Mouse (Mus musculus) lung, postnatal 0 days (tissue): ENCODE measurements around the gene Hs6st2. TPM values are rescaled to one million over a fixed set of nuclear protein-coding genes. Genes with fewer than 3 reads are reported as not detected.

Experiments used
- ATAC-seq: fragments of 200-750 bp; cut with Nextera tagmentation; 2 replicates; pipeline ENCODE4 v1.8.0; 2017; ENCODE audit warnings: moderate library complexity
- DNase-seq: peaks from one replicate; pipeline ENCODE4 v3.0.0-alpha.2; 2016; ENCODE audit warnings: low spot score
- H3K27ac ChIP-seq: fragments of 300-500 bp; sonication (generic); 2 replicates; pipeline ENCODE4 v1.5.1; 2014; ENCODE audit warnings: antibody characterized with exemption, mild to moderate bottlenecking, low read length, mixed read lengths
- H3K27me3 ChIP-seq: fragments of 300-500 bp; sonication (generic); replicated peaks from 2 replicates; pipeline ENCODE4 v1.6.1; 2014; ENCODE audit warnings: low read length, mixed read lengths; ENCODE audit not compliant: insufficient read depth
- H3K36me3 ChIP-seq: fragments of 300-500 bp; sonication (generic); 2 replicates; pipeline ENCODE4 v1.6.1; 2014; ENCODE audit warnings: low read length, mixed read lengths; ENCODE audit not compliant: insufficient read depth
- H3K4me1 ChIP-seq: fragments of 300-500 bp; sonication (generic); 2 replicates; pipeline ENCODE4 v1.6.1; 2014; ENCODE audit warnings: antibody characterized with exemption, low read depth, low read length, mixed read lengths; ENCODE audit not compliant: insufficient read depth
- H3K4me2 ChIP-seq: fragments of 300-500 bp; sonication (generic); replicated peaks from 2 replicates; pipeline ENCODE4 v1.6.1; 2014; ENCODE audit warnings: low read depth, mild to moderate bottlenecking, low read length, moderate library complexity, mixed read lengths
- H3K4me3 ChIP-seq: fragments of 300-500 bp; sonication (generic); 2 replicates; pipeline ENCODE4 v1.5.1; 2014; ENCODE audit warnings: low read depth, low read length
- H3K9ac ChIP-seq: fragments of 300-500 bp; sonication (generic); replicated peaks from 2 replicates; pipeline ENCODE4 v1.6.1; 2014; ENCODE audit warnings: low read depth, mild to moderate bottlenecking
- H3K9me3 ChIP-seq: fragments of 300-500 bp; sonication (generic); 2 replicates; pipeline ENCODE4 v1.6.1; 2016; ENCODE audit warnings: low read length, mixed read lengths
- CTCF ChIP-seq: IDR thresholded peaks from 2 replicates; pipeline ENCODE4 v1.5.1; 2016; ENCODE audit warnings: antibody characterized with exemption, mild to moderate bottlenecking
- EP300 ChIP-seq: IDR thresholded peaks from 2 replicates; pipeline ENCODE4 v1.6.1; 2016; ENCODE audit warnings: antibody characterized with exemption, mild to moderate bottlenecking, control low read depth
- WGBS: fragments of 180-500 bp; shearing (Covaris S2); extraction: QIAGEN DNeasy Blood & Tissue Kit; methylation state at CpG from one replicate; pipeline ENCODE4 v1.1.7; 2014; 5-methylcytosine and 5-hydroxymethylcytosine counted together
- polyA plus RNA-seq: library from polyadenylated mRNA; unstranded; fragments of >200 nt; fragmentation: Nextera tagmentation; extraction: Ambion mirVana; gene quantifications from 2 replicates; pipeline ENCODE4 v1.2.1, GENCODE M21; 2015

Gene Hs6st2
- polyA plus RNA-seq, 1 experiment from 2014 or later, result 2.0 TPM

DNA sequence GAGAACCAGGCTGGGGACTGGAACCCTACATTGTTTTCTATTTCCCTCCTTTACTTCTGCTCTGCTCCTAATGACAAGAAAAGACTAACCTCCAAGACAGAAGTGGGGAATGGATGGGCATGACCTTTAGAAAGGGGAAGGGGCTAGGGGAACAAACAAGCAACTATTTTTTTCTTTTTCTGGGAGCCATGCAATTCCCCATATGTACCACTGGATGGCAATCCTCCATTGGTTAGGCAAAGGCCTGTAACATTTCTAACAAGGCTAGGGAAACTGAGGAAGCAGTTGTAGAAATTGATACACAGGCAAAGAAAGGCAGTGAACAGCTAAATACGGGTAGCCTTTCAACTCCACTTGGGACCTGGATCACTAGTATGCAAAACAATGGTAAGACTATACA, 183.8 kb downstream of the Hs6st2 start:
- H3K4me1 ChIP-seq, result no peaks in the 10 kb centered on the region
- no peaks in the 10 kb centered on the region for H3K36me3 ChIP-seq
- no peak overlapping the region for H3K27ac ChIP-seq
- WGBS, result 53% methylated on average over 1 of the region's 1 CpGs
- no peak overlapping the region for H3K9ac ChIP-seq
- no peak overlapping the region for H3K4me2 ChIP-seq
- H3K9me3 ChIP-seq, result no peaks in the 10 kb centered on the region
- DNase-seq, result no peak
- no peaks in the 10 kb centered on the region for H3K27me3 ChIP-seq
- no peak overlapping the region for H3K4me3 ChIP-seq
- no peak for ATAC-seq
- TF ChIP-seq CTCF, result peak; percentile 59
- no peak for TF ChIP-seq EP300

DNA sequence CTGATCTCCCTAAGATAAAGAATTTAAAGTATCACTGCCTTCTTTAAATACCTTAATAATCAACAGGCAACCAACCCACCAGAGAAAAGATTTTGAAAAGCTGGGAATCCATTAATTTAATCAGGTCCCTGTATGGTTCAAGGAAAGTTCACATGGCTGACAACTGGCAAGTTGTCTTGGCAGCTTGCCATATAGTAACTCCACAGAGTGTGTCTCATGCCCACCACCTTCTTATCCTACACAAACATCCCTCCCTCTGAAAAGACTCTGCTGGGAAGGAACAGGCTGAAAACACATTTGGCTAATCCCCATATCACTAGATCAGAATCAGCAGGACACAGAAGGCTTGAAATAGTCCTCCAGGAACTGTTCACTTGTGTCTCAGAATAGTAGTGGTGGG, 193.3 kb downstream of the Hs6st2 start:
- TF ChIP-seq CTCF (no peak), EP300 (no peak)
- Histone ChIP-seq H3K4me2 (no peak overlapping the region), H3K27ac (no peak overlapping the region), H3K4me1 (no peaks in the 10 kb centered on the region), H3K36me3 (no peaks in the 10 kb centered on the region), H3K9me3 (no peaks in the 10 kb centered on the region), H3K4me3 (no peak overlapping the region), H3K9ac (no peak overlapping the region), H3K27me3 (no peaks in the 10 kb centered on the region)
- ATAC-seq (no peak), DNase-seq (no peak)

DNA sequence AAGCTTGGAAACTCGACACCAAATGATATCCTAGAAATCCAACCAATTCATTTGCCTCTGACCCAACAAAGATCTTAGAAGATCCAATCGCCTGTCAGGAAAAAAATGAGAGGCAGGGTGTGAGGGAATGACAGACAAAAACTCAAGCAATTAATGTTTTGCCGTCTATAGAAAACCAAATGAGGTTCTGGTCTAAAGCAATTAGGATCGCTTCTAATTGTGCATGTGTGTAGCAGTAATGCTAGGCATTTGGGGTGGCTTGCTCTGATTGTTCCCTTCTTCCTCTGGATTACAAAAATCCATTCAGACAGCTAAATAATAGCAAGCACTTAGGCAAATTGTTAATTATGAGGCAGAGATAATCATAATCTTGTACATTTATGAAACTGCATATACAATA, 212.2 kb downstream of the Hs6st2 start:
- no peaks in the 10 kb centered on the region for H3K4me1 ChIP-seq
- H3K36me3 ChIP-seq, result no peaks in the 10 kb centered on the region
- H3K4me2 ChIP-seq, result no peak overlapping the region
- TF ChIP-seq EP300 (no peak), CTCF (no peak)
- no peak for ATAC-seq
- WGBS, result 81% methylated on average over 4 of the region's 4 CpGs
- DNase-seq, result no peak
- no peak overlapping the region for H3K4me3 ChIP-seq
- no peak overlapping the region for H3K9ac ChIP-seq
- H3K27me3 ChIP-seq, result no peaks in the 10 kb centered on the region
- no peaks in the 10 kb centered on the region for H3K9me3 ChIP-seq
- H3K27ac ChIP-seq, result no peak overlapping the region

DNA sequence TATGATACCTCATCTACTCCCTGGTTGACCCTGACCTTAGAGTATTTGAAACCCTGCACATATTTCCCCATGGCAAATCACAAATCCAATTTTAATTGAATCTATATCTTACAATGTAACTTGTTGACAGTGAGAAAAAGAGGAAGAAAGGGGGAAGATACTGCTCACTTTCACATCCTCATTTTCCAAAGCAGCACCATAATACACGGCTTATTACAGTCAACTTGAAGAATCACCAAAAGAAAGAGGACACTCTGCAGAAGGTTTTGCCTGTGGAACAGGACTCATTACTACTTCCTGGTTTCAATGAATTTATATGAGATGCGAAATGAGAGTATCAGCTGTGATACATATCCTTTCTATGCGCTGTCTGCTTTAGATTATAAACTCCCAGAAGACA, 220.2 kb downstream of the Hs6st2 start:
- ATAC-seq, result no peak
- DNase-seq, result no peak
- Histone ChIP-seq H3K36me3 (no peaks in the 10 kb centered on the region), H3K4me1 (no peaks in the 10 kb centered on the region), H3K9ac (no peak overlapping the region), H3K4me3 (no peak overlapping the region), H3K9me3 (no peaks in the 10 kb centered on the region), H3K27ac (no peak overlapping the region), H3K27me3 (no peaks in the 10 kb centered on the region), H3K4me2 (no peak overlapping the region)
- TF ChIP-seq CTCF (no peak), EP300 (no peak)
- WGBS, result 82% methylated on average over 3 of the region's 3 CpGs

DNA sequence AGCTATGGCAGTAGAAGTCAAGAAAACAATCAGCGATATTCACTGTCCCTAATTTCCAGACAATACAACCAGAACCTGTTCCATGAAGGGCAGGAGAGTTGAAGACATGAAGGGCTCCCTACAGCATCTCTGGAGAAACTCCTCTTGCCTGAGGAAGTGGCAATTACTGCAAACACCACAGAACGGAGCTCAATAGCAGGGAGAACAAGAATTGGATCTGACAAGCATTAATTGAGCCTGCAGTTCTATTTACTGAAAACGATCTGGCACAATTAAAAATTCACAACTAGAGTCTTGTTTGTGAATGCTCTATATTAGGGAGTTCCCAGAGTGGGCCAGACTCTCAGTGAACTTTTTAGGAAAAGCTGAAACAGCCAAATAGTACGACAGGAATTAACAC, 238.3 kb downstream of the Hs6st2 start:
- Histone ChIP-seq H3K4me3 (no peak overlapping the region), H3K4me1 (no peaks in the 10 kb centered on the region), H3K9me3 (no peaks in the 10 kb centered on the region), H3K27ac (no peak overlapping the region), H3K4me2 (no peak overlapping the region), H3K36me3 (no peaks in the 10 kb centered on the region), H3K27me3 (no peaks in the 10 kb centered on the region), H3K9ac (no peak overlapping the region)
- DNase-seq (no peak), ATAC-seq (no peak)
- TF ChIP-seq CTCF (no peak), EP300 (no peak)
- 73% methylated on average over 4 of the region's 4 CpGs for WGBS

DNA sequence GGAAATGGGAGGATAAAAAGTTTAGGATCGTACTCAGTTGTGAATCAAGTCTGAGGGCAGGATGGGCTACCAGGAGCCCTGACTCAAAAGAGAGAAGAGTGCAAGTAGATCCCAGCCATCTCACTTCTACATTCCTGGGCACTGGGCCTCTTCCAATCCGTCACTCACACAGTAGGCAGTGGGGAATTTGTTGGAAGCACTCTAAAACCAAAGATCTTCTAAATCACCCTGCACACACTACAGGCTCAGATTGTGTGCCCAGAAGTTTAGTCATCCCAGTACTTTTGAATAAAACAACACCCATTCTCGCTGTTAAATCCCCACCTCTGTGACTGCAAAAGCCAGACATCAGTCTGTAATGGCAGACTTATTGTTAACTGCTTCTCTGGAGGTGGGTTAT, 249.9 kb downstream of the Hs6st2 start:
- no peaks in the 10 kb centered on the region for H3K27me3 ChIP-seq
- no peak for DNase-seq
- H3K4me1 ChIP-seq, result no peaks in the 10 kb centered on the region
- H3K4me2 ChIP-seq, result no peak overlapping the region
- H3K4me3 ChIP-seq, result no peak overlapping the region
- no peak overlapping the region for H3K27ac ChIP-seq
- no peak for ATAC-seq
- TF ChIP-seq EP300, result no peak
- TF ChIP-seq CTCF, result no peak
- no peak overlapping the region for H3K9ac ChIP-seq
- H3K9me3 ChIP-seq, result no peaks in the 10 kb centered on the region
- WGBS, result 69% methylated on average over 3 of the region's 3 CpGs
- H3K36me3 ChIP-seq, result no peaks in the 10 kb centered on the region

DNA sequence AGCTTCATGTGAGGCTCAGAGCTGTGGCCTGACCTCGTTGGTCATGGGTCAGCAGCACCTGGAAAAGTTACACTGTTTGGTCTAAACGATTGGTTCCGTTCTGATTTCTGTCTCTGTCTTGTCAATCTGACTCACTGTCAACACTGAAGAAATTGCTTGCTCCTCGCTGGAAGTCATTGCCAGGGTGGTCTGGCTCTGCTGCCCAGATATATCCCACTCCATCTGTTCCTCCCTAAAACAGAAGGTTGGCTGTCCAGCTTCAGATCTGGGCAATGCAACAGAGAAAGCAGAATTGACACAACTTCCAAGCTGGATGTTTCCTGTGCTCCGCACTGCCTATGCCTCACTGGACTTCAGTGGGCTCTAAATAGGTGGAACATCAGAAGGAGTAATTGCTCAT, 256.6 kb downstream of the Hs6st2 start:
- WGBS, result 78% methylated on average over 5 of the region's 5 CpGs
- Histone ChIP-seq H3K27ac (no peak overlapping the region), H3K4me3 (no peak overlapping the region), H3K4me2 (no peak overlapping the region), H3K9me3 (no peaks in the 10 kb centered on the region), H3K4me1 (no peaks in the 10 kb centered on the region), H3K36me3 (no peaks in the 10 kb centered on the region), H3K27me3 (no peaks in the 10 kb centered on the region), H3K9ac (no peak overlapping the region)
- DNase-seq (no peak), ATAC-seq (no peak)
- TF ChIP-seq EP300 (no peak), CTCF (no peak)
